Mouse (Mus musculus): ENCODE results near the gene Olfr635.

- no peak for TF ChIP-seq TAL1 (IDR thresholded peaks at IDR 0.05; ENCODE audit: low read length)
- no peak for TF ChIP-seq GATA1 (IDR thresholded peaks at IDR 0.05; ENCODE audit: low read length)
Observed at GRCm38 (mm10) chr7:104021651-104022050, 50.7 kb downstream of the Olfr635 start.

Data from erythroblast, embryonic 14.5 days (primary cell).